Mouse (Mus musculus): ENCODE data around the gene Bahcc1. TPM values are rescaled to one million over a fixed set of nuclear protein-coding genes. Genes with fewer than 3 reads are reported as not detected.
A peak's percentile ranks its signal among the peaks of the same experiment; 100 is the strongest.

Gene Bahcc1
- polyA plus RNA-seq, 1 experiment from 2014 or later, result 8.8 TPM

DNA sequence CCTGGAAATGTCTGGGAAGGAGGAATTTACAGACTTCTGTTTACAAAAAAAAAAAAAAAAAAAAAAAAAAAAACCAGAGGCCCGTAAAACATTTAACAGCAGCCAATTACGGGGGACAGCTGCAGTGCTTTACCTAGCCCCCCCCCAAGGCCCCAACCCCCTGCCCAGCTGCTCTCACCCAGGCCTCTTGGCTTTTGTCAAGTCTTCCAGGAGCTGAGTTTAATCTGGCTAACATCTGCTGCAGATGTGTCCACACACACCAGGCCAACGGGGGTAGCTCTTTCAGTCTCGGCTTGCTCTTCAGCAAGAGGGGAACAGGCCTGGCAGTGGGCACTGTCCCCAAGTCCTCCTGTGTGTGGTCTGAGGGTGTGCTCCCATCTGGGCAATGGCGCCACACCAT, 32.7 kb downstream of the Bahcc1 start:
- Histone ChIP-seq H3K9me3 (ENCODE audit: control insufficient read depth, low read length) (no peaks in the 10 kb centered on the region), H3K4me3 (ENCODE audit: low read depth, low read length) (no peak overlapping the region), H3K4me2 (no peak overlapping the region), H3K4me1 (replicated peaks; ENCODE audit: control insufficient read depth, insufficient read depth, low read length) (peaks cover 28% of the 10 kb centered on the region), H3K9ac (ENCODE audit: low read depth, low read length) (no peak overlapping the region), H3K27ac (ENCODE audit: low read depth, low read length) (no peak overlapping the region), H3K36me3 (ENCODE audit: control insufficient read depth, insufficient read depth, low read length) (peaks cover 6% of the 10 kb centered on the region), H3K27me3 (replicated peaks; ENCODE audit: control insufficient read depth, insufficient read depth, low read length) (no peaks in the 10 kb centered on the region)
- no peak for ATAC-seq (replicated peaks; ENCODE audit: low FRiP score)
- no peak for DNase-seq (ENCODE audit: low spot score)
- WGBS, result 62% methylated on average over 4 of the region's 5 CpGs

DNA sequence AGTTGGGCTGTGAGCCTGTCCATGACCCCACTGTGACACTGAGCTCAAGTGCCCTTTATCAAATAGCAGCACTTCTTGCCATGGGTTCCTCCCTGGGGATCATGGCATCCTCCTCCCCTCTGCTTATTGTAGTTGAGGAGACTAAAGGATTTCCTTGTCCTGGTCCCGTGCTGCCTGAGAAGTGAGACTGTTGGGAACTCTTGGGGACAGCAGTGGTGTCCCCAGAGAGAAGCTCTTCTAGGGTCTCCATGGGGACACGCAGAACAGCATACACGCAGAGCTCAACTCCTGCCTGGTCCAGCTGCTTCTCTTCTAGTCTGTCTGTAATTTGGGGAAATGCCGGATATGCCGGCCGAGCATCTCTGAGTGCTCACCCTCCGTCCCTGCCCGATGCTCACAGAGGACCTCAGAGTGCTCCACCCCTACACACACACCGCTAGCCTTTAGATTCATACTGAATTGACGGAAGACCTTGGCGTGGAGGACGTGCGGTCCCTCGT, 33.6 kb downstream of the Bahcc1 start:
- H3K4me3 ChIP-seq (ENCODE audit: low read depth, low read length), result no peak overlapping the region
- H3K4me1 ChIP-seq (replicated peaks; ENCODE audit: control insufficient read depth, insufficient read depth, low read length), result peaks cover 25% of the 10 kb centered on the region
- peaks cover 6% of the 10 kb centered on the region for H3K36me3 ChIP-seq (ENCODE audit: control insufficient read depth, insufficient read depth, low read length)
- DNase-seq (ENCODE audit: low spot score) (no peak), ATAC-seq (replicated peaks; ENCODE audit: low FRiP score) (no peak)
- WGBS, result 89% methylated on average over 14 of the region's 14 CpGs
- no peak overlapping the region for H3K9ac ChIP-seq (ENCODE audit: low read depth, low read length)
- no peak overlapping the region for H3K4me2 ChIP-seq
- H3K27ac ChIP-seq (ENCODE audit: low read depth, low read length), result no peak overlapping the region
- no peaks in the 10 kb centered on the region for H3K27me3 ChIP-seq (replicated peaks; ENCODE audit: control insufficient read depth, insufficient read depth, low read length)
- no peaks in the 10 kb centered on the region for H3K9me3 ChIP-seq (ENCODE audit: control insufficient read depth, low read length)

DNA sequence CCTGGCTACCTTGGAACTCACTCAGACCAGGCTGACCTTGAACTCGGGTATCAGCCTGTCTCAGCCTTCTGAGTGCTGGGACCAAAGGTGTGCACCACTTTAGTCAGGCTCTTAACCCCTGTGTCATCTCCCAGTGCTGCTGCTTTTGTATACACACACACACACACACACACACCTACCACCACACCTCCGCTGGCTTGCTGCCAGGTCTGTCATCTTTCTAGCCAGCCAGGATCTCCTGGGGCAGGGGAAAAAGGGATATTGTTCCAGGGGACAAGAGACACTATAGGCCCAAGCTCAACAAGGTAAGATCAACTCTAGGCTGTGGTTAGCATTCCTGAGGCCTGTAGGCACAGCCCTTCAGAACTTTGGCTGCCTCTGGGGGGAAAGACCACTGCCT, 34.5 kb downstream of the Bahcc1 start:
- peaks cover 17% of the 10 kb centered on the region for H3K4me1 ChIP-seq (replicated peaks; ENCODE audit: control insufficient read depth, insufficient read depth, low read length)
- ATAC-seq (replicated peaks; ENCODE audit: low FRiP score) (no peak), DNase-seq (ENCODE audit: low spot score) (no peak)
- H3K4me2 ChIP-seq, result no peak overlapping the region
- no peak overlapping the region for H3K9ac ChIP-seq (ENCODE audit: low read depth, low read length)
- WGBS, result 84% methylated on average over 2 of the region's 2 CpGs
- peaks cover 12% of the 10 kb centered on the region for H3K36me3 ChIP-seq (ENCODE audit: control insufficient read depth, insufficient read depth, low read length)
- no peak overlapping the region for H3K4me3 ChIP-seq (ENCODE audit: low read depth, low read length)
- no peaks in the 10 kb centered on the region for H3K9me3 ChIP-seq (ENCODE audit: control insufficient read depth, low read length)
- no peak overlapping the region for H3K27ac ChIP-seq (ENCODE audit: low read depth, low read length)
- H3K27me3 ChIP-seq (replicated peaks; ENCODE audit: control insufficient read depth, insufficient read depth, low read length), result no peaks in the 10 kb centered on the region

DNA sequence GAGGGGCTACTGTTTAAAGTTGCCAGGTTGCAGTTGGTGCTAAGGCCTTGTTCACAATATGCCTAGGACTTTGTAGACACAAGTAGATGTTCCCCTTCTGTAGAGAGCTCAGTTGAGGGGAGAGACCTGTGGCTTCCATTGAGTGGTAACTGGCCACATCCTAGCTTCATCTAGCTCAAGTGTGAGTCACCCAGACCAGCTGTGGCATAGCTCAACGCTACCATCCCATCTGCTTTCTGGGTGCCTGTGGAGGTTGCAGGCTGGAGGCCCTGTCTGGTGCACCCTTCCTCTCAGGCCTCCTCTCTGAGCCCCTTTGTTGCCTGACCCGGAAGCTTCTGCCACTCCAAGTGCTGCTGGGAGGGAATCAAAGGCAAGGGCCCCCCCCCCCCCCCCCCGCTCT, 34.9 kb downstream of the Bahcc1 start:
- no peaks in the 10 kb centered on the region for H3K27me3 ChIP-seq (replicated peaks; ENCODE audit: control insufficient read depth, insufficient read depth, low read length)
- H3K4me3 ChIP-seq (ENCODE audit: low read depth, low read length), result no peak overlapping the region
- peaks cover 13% of the 10 kb centered on the region for H3K4me1 ChIP-seq (replicated peaks; ENCODE audit: control insufficient read depth, insufficient read depth, low read length)
- ATAC-seq (replicated peaks; ENCODE audit: low FRiP score) (no peak), DNase-seq (ENCODE audit: low spot score) (no peak)
- peaks cover 12% of the 10 kb centered on the region for H3K36me3 ChIP-seq (ENCODE audit: control insufficient read depth, insufficient read depth, low read length)
- H3K4me2 ChIP-seq, result no peak overlapping the region
- no peak overlapping the region for H3K9ac ChIP-seq (ENCODE audit: low read depth, low read length)
- no peak overlapping the region for H3K27ac ChIP-seq (ENCODE audit: low read depth, low read length)
- 65% methylated on average over 3 of the region's 3 CpGs for WGBS
- H3K9me3 ChIP-seq (ENCODE audit: control insufficient read depth, low read length), result no peaks in the 10 kb centered on the region

DNA sequence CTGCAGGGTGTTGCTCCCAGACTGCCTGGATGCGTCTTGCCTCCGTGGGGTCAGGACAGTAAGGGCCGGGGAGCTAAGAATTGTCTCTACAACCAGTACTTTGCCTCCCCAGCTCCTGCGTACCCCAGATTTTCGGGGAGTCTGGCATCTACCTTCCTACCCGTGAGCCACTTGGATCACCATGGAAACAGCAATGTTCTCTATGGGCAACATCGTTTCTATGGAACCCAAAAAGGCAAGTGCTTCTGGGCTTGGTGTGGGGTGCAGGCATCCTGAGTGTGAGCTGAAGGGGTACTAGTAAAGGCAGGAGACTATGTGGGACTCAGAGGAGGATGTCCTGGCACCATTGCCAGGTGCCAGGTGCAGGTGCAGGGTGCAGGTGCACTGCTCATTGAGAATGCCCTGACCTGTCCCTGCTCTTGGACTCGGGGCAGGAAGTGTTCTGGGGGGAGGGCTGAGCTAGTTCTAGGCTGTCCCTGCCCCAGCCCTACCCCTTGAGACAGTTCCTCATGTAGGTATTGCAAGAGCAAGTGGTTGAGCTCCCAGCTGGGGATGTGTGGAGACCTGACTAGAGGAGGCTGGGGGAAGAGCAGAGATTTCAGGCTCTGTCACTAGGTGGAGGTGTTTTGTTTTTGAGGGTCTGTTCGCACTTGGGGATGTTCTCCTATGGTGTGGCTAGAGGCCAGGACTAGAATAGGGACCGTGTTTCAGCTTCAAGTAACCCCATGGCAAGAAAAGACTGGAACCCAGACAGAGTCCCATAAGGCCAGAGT, 35.6 kb downstream of the Bahcc1 start:
- WGBS, result 80% methylated on average over 10 of the region's 10 CpGs
- ATAC-seq (replicated peaks; ENCODE audit: low FRiP score) (no peak), DNase-seq (ENCODE audit: low spot score) (no peak)
- peaks cover 13% of the 10 kb centered on the region for H3K36me3 ChIP-seq (ENCODE audit: control insufficient read depth, insufficient read depth, low read length)
- H3K4me3 ChIP-seq (ENCODE audit: low read depth, low read length), result no peak overlapping the region
- H3K9ac ChIP-seq (ENCODE audit: low read depth, low read length), result no peak overlapping the region
- no peak overlapping the region for H3K4me2 ChIP-seq
- no peak overlapping the region for H3K27ac ChIP-seq (ENCODE audit: low read depth, low read length)
- H3K4me1 ChIP-seq (replicated peaks; ENCODE audit: control insufficient read depth, insufficient read depth, low read length), result peaks cover 13% of the 10 kb centered on the region
- H3K9me3 ChIP-seq (ENCODE audit: control insufficient read depth, low read length), result no peaks in the 10 kb centered on the region
- no peaks in the 10 kb centered on the region for H3K27me3 ChIP-seq (replicated peaks; ENCODE audit: control insufficient read depth, insufficient read depth, low read length)

DNA sequence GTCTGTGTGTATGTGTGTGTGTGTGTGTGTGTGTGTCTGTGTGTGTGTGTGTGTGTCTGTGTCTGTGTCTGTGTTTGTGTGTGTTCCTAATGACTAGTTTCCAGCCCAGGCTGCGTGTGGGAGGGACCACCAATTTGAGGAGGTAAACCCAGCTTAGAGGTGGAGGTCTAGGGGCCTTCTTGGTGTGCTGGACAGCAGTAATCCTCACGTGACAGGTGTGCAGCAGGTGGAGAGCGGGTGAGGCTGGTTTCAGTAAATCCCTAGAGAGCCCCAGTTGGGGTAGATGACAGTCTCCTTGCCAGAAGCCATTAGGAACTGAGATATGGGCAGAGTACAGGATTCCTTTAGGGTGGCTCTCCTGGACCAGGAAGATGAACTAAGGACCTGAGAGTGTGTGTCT, 36.3 kb downstream of the Bahcc1 start:
- H3K4me2 ChIP-seq, result no peak overlapping the region
- H3K9ac ChIP-seq (ENCODE audit: low read depth, low read length), result no peak overlapping the region
- H3K36me3 ChIP-seq (ENCODE audit: control insufficient read depth, insufficient read depth, low read length), result peaks cover 12% of the 10 kb centered on the region

DNA sequence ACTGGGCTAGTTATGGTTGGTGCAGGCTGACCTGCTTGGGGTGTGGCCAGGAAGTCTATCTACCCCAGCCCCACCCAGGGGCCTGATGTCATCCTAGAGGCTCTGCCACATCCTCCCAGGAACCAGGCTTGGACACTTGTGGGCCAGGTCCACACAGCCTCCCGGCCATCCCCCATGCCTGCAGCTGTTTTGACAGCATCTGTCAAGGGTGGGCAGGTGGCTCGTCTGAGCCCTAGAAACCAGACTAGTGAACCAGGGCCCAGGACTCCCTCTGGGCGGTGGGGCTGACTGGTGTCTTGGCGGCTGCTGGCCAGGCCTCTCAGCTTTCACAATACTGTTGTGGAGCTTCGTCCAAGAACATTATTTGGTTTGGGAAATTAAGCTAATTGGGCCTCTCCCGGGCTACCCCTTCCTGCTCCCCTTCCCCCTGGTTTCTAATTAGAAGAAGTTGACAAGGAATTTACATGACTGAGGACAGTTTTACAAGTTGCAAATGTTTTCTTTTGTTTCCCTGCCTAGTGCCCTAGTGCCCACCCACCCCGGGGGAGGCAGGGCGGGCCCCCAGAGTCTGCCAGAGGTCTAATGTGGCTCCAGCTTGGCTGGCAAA, 36.9 kb downstream of the Bahcc1 start:
- Histone ChIP-seq H3K9ac (ENCODE audit: low read depth, low read length) (no peak overlapping the region), H3K4me1 (replicated peaks; ENCODE audit: control insufficient read depth, insufficient read depth, low read length) (peaks cover 13% of the 10 kb centered on the region), H3K36me3 (ENCODE audit: control insufficient read depth, insufficient read depth, low read length) (peaks cover 17% of the 10 kb centered on the region), H3K4me2 (no peak overlapping the region), H3K27me3 (replicated peaks; ENCODE audit: control insufficient read depth, insufficient read depth, low read length) (no peaks in the 10 kb centered on the region), H3K9me3 (ENCODE audit: control insufficient read depth, low read length) (no peaks in the 10 kb centered on the region), H3K27ac (ENCODE audit: low read depth, low read length) (no peak overlapping the region), H3K4me3 (ENCODE audit: low read depth, low read length) (no peak overlapping the region)
- ATAC-seq (replicated peaks; ENCODE audit: low FRiP score), result peak; percentile 66
- 67% methylated on average over 8 of the region's 8 CpGs for WGBS
- DNase-seq (ENCODE audit: low spot score), result no peak

More for the DNA sequence above, 36.3 kb downstream of the Bahcc1 start:
- DNase-seq (ENCODE audit: low spot score) (no peak), ATAC-seq (replicated peaks; ENCODE audit: low FRiP score) (no peak)
- no peaks in the 10 kb centered on the region for H3K27me3 ChIP-seq (replicated peaks; ENCODE audit: control insufficient read depth, insufficient read depth, low read length)
- no peaks in the 10 kb centered on the region for H3K9me3 ChIP-seq (ENCODE audit: control insufficient read depth, low read length)
- H3K4me1 ChIP-seq (replicated peaks; ENCODE audit: control insufficient read depth, insufficient read depth, low read length), result peaks cover 13% of the 10 kb centered on the region
- H3K27ac ChIP-seq (ENCODE audit: low read depth, low read length), result no peak overlapping the region
- WGBS, result 90% methylated on average over 3 of the region's 3 CpGs
- H3K4me3 ChIP-seq (ENCODE audit: low read depth, low read length), result no peak overlapping the region

DNA sequence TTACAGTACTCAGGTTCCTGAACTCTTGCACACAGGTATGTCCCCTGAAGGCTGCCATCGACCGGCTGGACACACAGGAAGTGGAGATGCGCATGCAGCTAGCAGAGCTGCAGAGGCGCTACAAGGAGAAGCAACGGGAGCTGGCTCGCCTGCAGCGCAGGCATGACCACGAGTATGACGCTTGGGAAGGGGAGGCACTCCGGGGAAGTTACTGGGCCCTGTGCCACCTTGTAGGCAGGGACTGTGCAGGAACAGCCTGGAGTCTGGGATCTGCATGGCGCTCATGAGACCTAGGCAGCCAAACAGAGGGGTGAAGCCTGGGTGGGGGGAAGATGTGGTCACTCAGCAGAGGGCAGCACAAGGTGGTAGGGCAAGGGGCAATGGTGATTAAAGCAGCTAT, 46.6 kb downstream of the Bahcc1 start:
- no peak overlapping the region for H3K27ac ChIP-seq (ENCODE audit: low read depth, low read length)
- no peak overlapping the region for H3K9ac ChIP-seq (ENCODE audit: low read depth, low read length)
- H3K9me3 ChIP-seq (ENCODE audit: control insufficient read depth, low read length), result no peaks in the 10 kb centered on the region
- H3K27me3 ChIP-seq (replicated peaks; ENCODE audit: control insufficient read depth, insufficient read depth, low read length), result no peaks in the 10 kb centered on the region
- peaks cover 37% of the 10 kb centered on the region for H3K36me3 ChIP-seq (ENCODE audit: control insufficient read depth, insufficient read depth, low read length)
- no peak for DNase-seq (ENCODE audit: low spot score)
- H3K4me2 ChIP-seq, result no peak overlapping the region
- H3K4me3 ChIP-seq (ENCODE audit: low read depth, low read length), result no peak overlapping the region
- 81% methylated on average over 11 of the region's 11 CpGs for WGBS
- H3K4me1 ChIP-seq (replicated peaks; ENCODE audit: control insufficient read depth, insufficient read depth, low read length), result peaks cover 5% of the 10 kb centered on the region; the same call in 1 of the 2 replicates
- ATAC-seq (replicated peaks; ENCODE audit: low FRiP score), result no peak

All from liver, embryonic 11.5 days (tissue).